Mouse (Mus musculus) embryo, embryonic 9.5 days (tissue): ENCODE data around the gene Rxrg.

Experiments
- DNase-seq: peaks from one replicate; pipeline ENCODE4 v3.0.0-alpha.2; 2017; ENCODE audit errors: extremely low spot score

The Rxrg gene

GRCm38 (mm10) chr1:167598255-167599081, at the start of gene Rxrg:
Gene Rxrg (plus strand): TSS chr1:167598384.
- peak; percentile 73 for DNase-seq

- DNase-seq: no peak
Measured at GRCm38 (mm10) chr1:167549324-167549723, 48.9 kb upstream of the Rxrg start.

DNA sequence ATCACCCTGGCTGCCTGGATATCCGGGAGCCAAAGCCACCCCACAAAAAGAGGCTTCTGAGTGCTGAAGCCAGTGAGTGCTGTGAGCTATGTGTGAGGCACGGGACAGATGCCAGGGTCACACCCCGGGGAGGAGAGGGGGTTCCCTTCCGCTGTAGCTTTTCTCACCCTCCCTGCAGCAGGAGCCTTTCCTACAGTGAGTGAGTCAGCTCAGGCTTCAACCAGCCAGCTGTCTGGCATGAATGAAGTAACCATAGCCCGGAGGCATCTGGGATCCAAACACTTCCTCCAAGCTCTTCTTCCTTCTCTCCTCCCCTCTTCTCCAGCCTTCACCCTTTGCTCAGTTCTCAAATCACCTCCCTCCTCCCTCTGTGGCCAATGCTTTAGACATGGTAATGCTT, 46.6 kb upstream of the Rxrg start:
- no peak for DNase-seq

- DNase-seq: no peak
Measured at GRCm38 (mm10) chr1:167553959-167554526, 44.1 kb upstream of the Rxrg start.

DNA sequence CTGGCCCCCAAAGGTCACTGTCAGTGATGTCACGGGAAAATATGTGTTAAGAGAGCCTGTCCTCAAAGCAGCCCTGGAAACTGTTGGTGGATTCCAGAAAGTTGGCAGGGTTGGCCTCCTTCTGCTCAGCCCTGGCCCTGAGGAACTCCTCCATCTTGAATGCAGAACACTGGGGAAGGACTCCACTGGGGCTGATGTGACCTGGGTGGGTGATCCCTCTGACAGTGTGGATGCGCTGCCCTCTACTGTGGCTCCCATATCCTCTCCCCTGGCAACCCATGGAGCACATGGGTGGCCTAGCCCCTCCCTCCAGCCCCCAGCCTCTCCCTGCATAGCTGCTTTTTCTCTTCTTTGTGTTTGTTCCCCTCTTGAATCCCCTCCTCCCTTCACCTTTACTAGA, 31.6 kb upstream of the Rxrg start:
- no peak for DNase-seq

DNA sequence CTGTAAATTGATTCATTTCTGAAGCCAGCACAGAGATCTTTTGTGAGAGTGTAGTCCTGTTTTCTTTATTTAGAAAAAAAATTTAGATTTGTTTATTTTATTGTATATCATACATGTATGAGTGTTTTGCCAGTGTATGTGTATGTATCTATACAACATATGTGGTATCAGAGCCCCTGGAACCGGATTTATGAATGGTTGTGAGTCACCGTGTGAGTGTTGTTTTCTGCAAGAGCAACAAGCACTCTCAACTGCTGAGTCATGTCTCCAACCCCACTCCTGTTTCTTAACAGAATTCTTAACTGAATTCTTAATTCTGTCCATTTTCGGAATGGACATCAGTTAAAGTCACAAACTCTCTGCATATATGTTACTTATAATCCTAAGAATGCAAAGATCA, 19.1 kb upstream of the Rxrg start:
- no peak for DNase-seq

DNA sequence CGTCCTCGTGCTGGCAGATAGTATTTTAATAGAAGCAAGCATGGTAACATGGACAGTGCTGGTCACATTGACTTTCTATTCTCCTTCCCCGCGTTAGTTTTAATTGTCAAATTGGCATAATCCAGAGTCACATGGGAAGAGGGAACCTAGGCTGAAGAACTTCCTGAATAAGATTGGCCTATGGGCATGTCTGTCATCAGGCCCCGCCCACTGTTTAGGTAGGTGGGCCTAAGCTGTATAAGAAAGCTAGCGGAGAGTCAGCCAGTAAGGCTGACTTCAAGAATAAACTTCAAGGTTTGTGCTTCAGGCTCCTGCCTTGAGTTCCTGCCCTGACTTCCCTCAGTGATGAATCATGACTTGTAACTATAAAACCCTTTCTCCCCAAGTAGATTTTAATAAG, 15.0 kb upstream of the Rxrg start:
- no peak for DNase-seq

GRCm38 (mm10) chr1:167583888-167584287, 14.3 kb upstream of the Rxrg start:
- DNase-seq: no peak

DNA sequence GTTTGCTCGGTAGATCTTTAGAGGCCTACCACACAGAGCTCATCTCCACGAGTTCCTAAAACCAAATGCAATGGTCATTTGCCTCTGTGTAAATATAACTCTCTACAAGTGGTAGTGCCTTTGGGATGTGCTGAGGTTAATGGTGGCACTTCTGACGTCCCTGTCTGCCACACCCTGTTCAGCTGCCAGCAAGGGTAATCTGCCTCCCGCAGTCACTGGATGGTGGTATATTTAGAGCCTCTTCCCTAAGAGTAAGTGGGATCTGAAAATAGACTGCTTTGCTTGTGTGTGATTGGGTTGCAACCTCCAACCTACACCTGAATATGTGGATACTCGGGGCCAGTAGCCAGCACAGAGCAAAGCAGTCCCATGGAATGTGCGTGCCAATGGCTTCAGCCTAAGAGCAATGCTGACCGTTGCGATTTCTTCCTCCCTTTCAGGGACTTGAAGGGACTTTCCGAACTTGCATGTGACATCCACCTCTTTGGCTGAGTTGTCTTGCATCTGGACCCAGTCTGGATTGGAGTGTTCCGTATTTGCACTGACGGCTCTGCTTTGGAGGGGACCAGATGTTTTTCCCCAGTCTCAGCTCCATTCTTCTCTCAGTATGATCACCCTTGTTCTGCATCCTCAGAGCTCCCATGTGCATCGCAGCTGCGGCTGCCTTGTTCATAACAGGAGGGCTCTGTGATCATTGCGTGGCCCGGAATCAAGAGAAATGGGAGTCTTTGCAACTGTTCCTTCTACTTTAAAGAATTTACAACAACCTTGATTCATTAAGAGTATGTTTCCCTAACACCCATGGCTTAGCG, 9.2 kb upstream of the Rxrg start:
- no peak for DNase-seq

GRCm38 (mm10) chr1:167592175-167592574, 6.0 kb upstream of the Rxrg start:
- no peak for DNase-seq

DNA sequence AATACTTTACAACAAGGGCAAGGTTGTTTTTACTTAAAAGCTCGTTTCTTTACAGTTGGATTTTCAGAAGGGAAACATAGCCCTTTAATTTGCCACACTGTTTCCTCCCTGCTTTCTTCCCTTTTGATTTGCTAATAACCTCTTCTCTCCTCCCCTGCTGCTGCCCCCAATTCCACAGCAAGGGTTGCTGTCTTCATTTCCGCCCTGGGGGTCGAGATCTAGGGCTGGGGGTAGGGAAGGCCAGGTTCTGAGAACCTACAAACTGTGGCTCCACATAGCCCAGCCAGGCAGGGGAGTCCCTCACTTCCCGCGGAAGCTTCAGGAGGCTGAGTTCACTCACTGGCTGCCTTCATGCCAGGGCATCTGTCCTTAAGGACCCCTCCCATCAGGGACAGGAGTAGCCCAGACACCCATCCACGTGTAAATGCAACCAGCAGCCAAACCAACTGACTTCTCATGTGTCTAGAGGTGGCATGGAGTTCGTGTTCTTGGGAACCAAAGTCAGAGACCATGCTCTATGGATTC, 1.1 kb downstream of the Rxrg start:
- peak; percentile 17 for DNase-seq

GRCm38 (mm10) chr1:167608201-167608741, 10.1 kb downstream of the Rxrg start:
- DNase-seq: no peak

- DNase-seq: no peak
Measured at GRCm38 (mm10) chr1:167617131-167617530, 18.9 kb downstream of the Rxrg start.

GRCm38 (mm10) chr1:167617995-167618489, 19.9 kb downstream of the Rxrg start:
- no peak for DNase-seq

- no peak for DNase-seq
Measured at GRCm38 (mm10) chr1:167620206-167620795, 22.1 kb downstream of the Rxrg start.

GRCm38 (mm10) chr1:167625098-167625497, 26.9 kb downstream of the Rxrg start:
- no peak for DNase-seq

DNA sequence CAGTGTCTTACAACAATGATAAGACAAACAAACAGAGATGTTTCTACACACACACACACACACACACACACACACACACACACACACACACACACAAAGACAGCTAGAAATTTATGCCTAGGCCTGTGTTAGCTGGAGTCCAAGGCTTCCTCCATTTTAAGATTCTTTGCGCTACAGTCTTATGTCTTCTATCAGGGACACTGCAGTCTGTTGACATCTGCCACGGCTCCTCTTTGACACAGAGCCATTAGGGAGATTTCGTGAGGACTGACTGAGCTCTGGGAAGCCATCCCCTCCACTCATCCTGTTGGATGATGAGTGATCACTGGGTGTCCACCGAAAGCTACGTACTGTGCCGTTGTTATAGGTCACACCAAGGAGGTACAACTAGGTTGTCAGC, 33.6 kb downstream of the Rxrg start:
- no peak for DNase-seq

DNA sequence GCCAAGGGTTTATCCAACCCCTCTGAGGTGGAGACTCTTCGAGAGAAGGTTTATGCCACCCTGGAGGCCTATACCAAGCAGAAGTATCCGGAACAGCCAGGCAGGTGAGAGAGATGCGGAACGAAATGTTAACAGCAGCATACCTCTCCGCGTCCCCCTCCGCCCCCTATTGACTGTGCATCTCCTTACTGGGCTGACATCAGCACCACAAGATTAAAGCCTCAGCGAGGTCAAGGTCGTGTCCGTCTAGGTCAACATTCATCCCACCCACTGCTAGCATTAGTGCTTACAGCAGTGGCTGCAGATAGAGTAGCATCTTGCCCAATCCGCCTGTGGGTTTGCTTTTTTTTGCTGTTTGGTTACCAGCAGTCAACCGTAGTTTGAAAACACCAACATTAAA, 37.5 kb downstream of the Rxrg start:
- no peak for DNase-seq

- DNase-seq: peak; percentile 68
Measured at GRCm38 (mm10) chr1:167636948-167637347, 38.8 kb downstream of the Rxrg start.

DNA sequence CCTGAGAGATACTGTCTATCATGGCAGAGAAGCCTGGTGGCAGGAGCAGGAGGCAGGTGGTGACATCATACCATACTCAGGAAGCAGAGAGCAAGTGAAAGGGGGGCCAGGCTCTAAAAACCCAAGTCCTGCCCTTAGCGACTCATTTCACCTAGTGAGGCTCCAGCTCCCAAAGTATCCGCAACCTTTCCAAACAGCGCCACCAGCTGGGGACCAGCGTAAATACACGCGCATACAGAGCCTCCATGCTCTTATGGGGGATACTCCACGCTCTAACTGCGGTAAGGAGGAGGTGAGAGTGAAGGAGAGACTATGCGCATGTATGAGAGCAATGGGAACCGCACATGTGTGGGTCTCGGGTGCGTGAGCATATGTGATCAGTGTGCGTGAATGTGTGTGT, 39.9 kb downstream of the Rxrg start:
- DNase-seq: peak; percentile 56

GRCm38 (mm10) chr1:167638901-167639300, 40.7 kb downstream of the Rxrg start:
- no peak for DNase-seq
